Mouse (Mus musculus) ES-E14 (cell line): ENCODE measurements around the gene Magi2. TPM values are rescaled to one million over a fixed set of nuclear protein-coding genes. Genes with fewer than 3 reads are reported as not detected.

Experiments used
- DNase-seq: peaks from one replicate; pipeline ENCODE4 v3.0.0-alpha.2; 2013; ENCODE audit warnings: low read depth, low spot score
- H3K27ac ChIP-seq: 2 replicates; pipeline ENCODE4 v1.5.1; 2012; ENCODE audit warnings: low read depth, mild to moderate bottlenecking, low read length, moderate library complexity, mixed read lengths; ENCODE audit not compliant: poor library complexity, insufficient read depth, severe bottlenecking
- H3K36me3 ChIP-seq: 2 replicates; pipeline ENCODE4 v1.6.1; 2012; ENCODE audit warnings: mild to moderate bottlenecking, low read length, moderate library complexity, mixed read lengths; ENCODE audit not compliant: control insufficient read depth, poor library complexity, insufficient read depth, severe bottlenecking
- H3K4me1 ChIP-seq, 2 experiments: fragments of 150-350 bp in 1 of 2; sonication (generic) in 1 of 2; 2 replicates each; pipeline ENCODE4 v1.6.1; 2012; ENCODE audit warnings: low read length in 2 of 2, mild to moderate bottlenecking in 1 of 2, mixed read lengths in 1 of 2; ENCODE audit not compliant: control insufficient read depth in 2 of 2, insufficient read depth in 2 of 2, poor library complexity in 1 of 2
- H3K4me3 ChIP-seq, 2 experiments: fragments of 150-350 bp in 1 of 2; sonication (generic) in 1 of 2; 2 replicates each; pipeline ENCODE4 v1.5.1; 2012; ENCODE audit warnings: low read length in 2 of 2, low read depth in 1 of 2, mild to moderate bottlenecking in 1 of 2, mixed read lengths in 1 of 2; ENCODE audit not compliant: insufficient read depth in 1 of 2, poor library complexity in 1 of 2, severe bottlenecking in 1 of 2
- H3K9ac ChIP-seq: 2 replicates; pipeline ENCODE4 v1.6.1; 2012; ENCODE audit warnings: low read depth, mild to moderate bottlenecking, low read length, mixed read lengths; ENCODE audit not compliant: poor library complexity, insufficient read depth, severe bottlenecking
- H3K9me3 ChIP-seq: fragments of 150-350 bp; sonication (generic); 2 replicates; pipeline ENCODE4 v1.6.1; 2012; ENCODE audit warnings: low read depth, mild to moderate bottlenecking, low read length; ENCODE audit not compliant: control insufficient read depth, insufficient read depth
- CHD2 ChIP-seq: IDR thresholded peaks from 2 replicates; pipeline ENCODE4 v1.6.1; 2014; ENCODE audit warnings: mild to moderate bottlenecking, low read depth, low read length, inconsistent platforms
- HCFC1 ChIP-seq: IDR thresholded peaks from 2 replicates; pipeline ENCODE4 v1.6.1; 2012; ENCODE audit warnings: low read length, inconsistent platforms, borderline replicate concordance; ENCODE audit not compliant: insufficient read depth
- MAFK ChIP-seq: IDR thresholded peaks from 2 replicates; pipeline ENCODE4 v1.6.1; 2014; ENCODE audit warnings: mild to moderate bottlenecking, low read depth, low read length, inconsistent platforms; ENCODE audit not compliant: insufficient read depth
- ZC3H11A ChIP-seq: IDR thresholded peaks from 2 replicates; pipeline ENCODE4 v1.6.1; 2012; ENCODE audit warnings: low read depth, mild to moderate bottlenecking, inconsistent platforms, low read length, borderline replicate concordance
- ZNF384 ChIP-seq: IDR thresholded peaks from 2 replicates; pipeline ENCODE4 v1.6.1; 2012; ENCODE audit warnings: low read depth, low read length, inconsistent platforms
- in situ Hi-C, 2 experiments: fragments of 600-800 bp; cut with MboI; formaldehyde crosslinking; loops; one replicate each; pipeline ENCODE4 v1.15.1; 2025; ENCODE audit warnings: low sequenced_read_pairs in 2 of 2, inconsistent platforms in 1 of 2; ENCODE audit not compliant: unreplicated experiment in 2 of 2
- total RNA-seq: library from RNA; depleted of rRNA; stranded (reverse); fragments of 300-350 nt; gene quantifications from 2 replicates; pipeline ENCODE4 v1.2.3, GENCODE M21; 2012

Gene Magi2
- total RNA-seq, 1 experiment = 0.85 TPM

- 0 out of 4 replicates have a peak, but pooled peaks cover 0 to 3% of the 10 kb centered on the region in 2 experiments for H3K4me1 ChIP-seq
- TF ChIP-seq HCFC1 = no peak
- no peak for TF ChIP-seq ZC3H11A
- no peak for TF ChIP-seq MAFK
- TF ChIP-seq CHD2 = no peak
- no peak for TF ChIP-seq ZNF384
- H3K36me3 ChIP-seq = no peaks in the 10 kb centered on the region
- peak; percentile 68 for DNase-seq
- peak overlapping the region; percentile 71 to 86 for H3K4me3 ChIP-seq
- no peaks in the 10 kb centered on the region for H3K9me3 ChIP-seq
- no peak overlapping the region for H3K27ac ChIP-seq
- in situ Hi-C loops = no loop called here
- peak overlapping the region; percentile 74 for H3K9ac ChIP-seq
These were observed 531 bp upstream of the Magi2 start for GRCm38 (mm10) chr5:19226144-19226865.

GRCm38 (mm10) chr5:19227281-19227680 lies 445 bp downstream of the Magi2 start:
- Histone ChIP-seq H3K9ac (0 out of 2 replicates have a peak overlapping the region, but pooled peaks have one; percentile 74), H3K36me3 (no peaks in the 10 kb centered on the region), H3K27ac (no peak overlapping the region), H3K9me3 (no peaks in the 10 kb centered on the region), H3K4me1 (0 out of 4 replicates have a peak, but pooled peaks cover 0 to 3% of the 10 kb centered on the region in 2 experiments), H3K4me3 (peak overlapping the region; percentile 71 to 86)
- in situ Hi-C loops = no loop called here
- peak; percentile 2 for DNase-seq
- TF ChIP-seq ZNF384 = no peak
- TF ChIP-seq HCFC1 = no peak
- no peak for TF ChIP-seq ZC3H11A
- no peak for TF ChIP-seq MAFK
- TF ChIP-seq CHD2 = no peak

GRCm38 (mm10) chr5:19227791-19228331 lies 1.0 kb downstream of the Magi2 start:
- H3K9ac ChIP-seq = no peak overlapping the region
- no peak for TF ChIP-seq CHD2
- no peak for TF ChIP-seq ZC3H11A
- TF ChIP-seq HCFC1 = no peak
- no peak for TF ChIP-seq ZNF384
- no peak for TF ChIP-seq MAFK
- H3K27ac ChIP-seq = no peak overlapping the region
- peak overlapping the region; percentile 71 to 86 for H3K4me3 ChIP-seq
- in situ Hi-C loops = no loop called here
- no peaks in the 10 kb centered on the region for H3K9me3 ChIP-seq
- peak; percentile 22 for DNase-seq
- H3K4me1 ChIP-seq = 0 out of 4 replicates have a peak, but pooled peaks cover 0 to 3% of the 10 kb centered on the region in 2 experiments
- H3K36me3 ChIP-seq = no peaks in the 10 kb centered on the region

- in situ Hi-C loops = no loop called here
- no peak for DNase-seq
- Histone ChIP-seq H3K4me1 (no peaks in the 10 kb centered on the region), H3K36me3 (no peaks in the 10 kb centered on the region), H3K27ac (no peak overlapping the region), H3K9me3 (no peaks in the 10 kb centered on the region), H3K9ac (no peak overlapping the region), H3K4me3 (no peak overlapping the region)
- TF ChIP-seq HCFC1 = no peak
- no peak for TF ChIP-seq CHD2
- TF ChIP-seq ZC3H11A = no peak
- TF ChIP-seq ZNF384 = no peak
- no peak for TF ChIP-seq MAFK
These were observed 15.0 kb downstream of the Magi2 start for GRCm38 (mm10) chr5:19241797-19242196.
